Mouse (Mus musculus): ENCODE measurements around the gene Lrrc15. TPM values are rescaled to one million over a fixed set of nuclear protein-coding genes. Genes with fewer than 3 reads are reported as not detected.
A peak's percentile ranks its signal among the peaks of the same experiment; 100 is the strongest.

The Lrrc15 gene
- polyA plus RNA-seq, 1 experiment = 0.41 TPM

GRCm38 (mm10) chr16:30273065-30273464, 10.0 kb downstream of the Lrrc15 start:
- no peak for DNase-seq (ENCODE audit: low read depth)
- TF ChIP-seq CTCF (IDR thresholded peaks at IDR 0.05; ENCODE audit: borderline replicate concordance, extremely low read depth, insufficient read depth, insufficient read length) = no peak
- TF ChIP-seq POLR2A (IDR thresholded peaks at IDR 0.05; ENCODE audit: borderline replicate concordance, extremely low read depth, insufficient read depth, insufficient read length, poor library complexity, severe bottlenecking) = no peak

- DNase-seq (ENCODE audit: low read depth) = peak; percentile 75
- TF ChIP-seq POLR2A (IDR thresholded peaks at IDR 0.05; ENCODE audit: borderline replicate concordance, extremely low read depth, insufficient read depth, insufficient read length, poor library complexity, severe bottlenecking) (no peak), CTCF (IDR thresholded peaks at IDR 0.05; ENCODE audit: borderline replicate concordance, extremely low read depth, insufficient read depth, insufficient read length) (no peak)
Observed at GRCm38 (mm10) chr16:30271941-30272595, 11.0 kb downstream of the Lrrc15 start.

GRCm38 (mm10) chr16:30271223-30271761, 11.8 kb downstream of the Lrrc15 start:
- TF ChIP-seq CTCF (IDR thresholded peaks at IDR 0.05; ENCODE audit: borderline replicate concordance, extremely low read depth, insufficient read depth, insufficient read length) (no peak), POLR2A (IDR thresholded peaks at IDR 0.05; ENCODE audit: borderline replicate concordance, extremely low read depth, insufficient read depth, insufficient read length, poor library complexity, severe bottlenecking) (no peak)
- no peak for DNase-seq (ENCODE audit: low read depth)

- no peak for TF ChIP-seq POLR2A (IDR thresholded peaks at IDR 0.05; ENCODE audit: borderline replicate concordance, extremely low read depth, insufficient read depth, insufficient read length, poor library complexity, severe bottlenecking)
- no peak for TF ChIP-seq CTCF (IDR thresholded peaks at IDR 0.05; ENCODE audit: borderline replicate concordance, extremely low read depth, insufficient read depth, insufficient read length)
- no peak for DNase-seq (ENCODE audit: low read depth)
Observed at GRCm38 (mm10) chr16:30267359-30267758, 15.7 kb downstream of the Lrrc15 start, which contains the start of gene Cpn2. Gene Cpn2 (minus strand): TSS chr16:30267499.

- no peak for DNase-seq (ENCODE audit: low read depth)
- TF ChIP-seq CTCF (IDR thresholded peaks at IDR 0.05; ENCODE audit: borderline replicate concordance, extremely low read depth, insufficient read depth, insufficient read length) (no peak), POLR2A (IDR thresholded peaks at IDR 0.05; ENCODE audit: borderline replicate concordance, extremely low read depth, insufficient read depth, insufficient read length, poor library complexity, severe bottlenecking) (no peak)
Observed at GRCm38 (mm10) chr16:30266561-30266960, 16.5 kb downstream of the Lrrc15 start.

- DNase-seq (ENCODE audit: low read depth) = no peak
- TF ChIP-seq CTCF (IDR thresholded peaks at IDR 0.05; ENCODE audit: borderline replicate concordance, extremely low read depth, insufficient read depth, insufficient read length) (no peak), POLR2A (IDR thresholded peaks at IDR 0.05; ENCODE audit: borderline replicate concordance, extremely low read depth, insufficient read depth, insufficient read length, poor library complexity, severe bottlenecking) (no peak)
Observed at GRCm38 (mm10) chr16:30265611-30266010, 17.4 kb downstream of the Lrrc15 start.

- TF ChIP-seq CTCF (IDR thresholded peaks at IDR 0.05; ENCODE audit: borderline replicate concordance, extremely low read depth, insufficient read depth, insufficient read length) = no peak
- TF ChIP-seq POLR2A (IDR thresholded peaks at IDR 0.05; ENCODE audit: borderline replicate concordance, extremely low read depth, insufficient read depth, insufficient read length, poor library complexity, severe bottlenecking) = no peak
- DNase-seq (ENCODE audit: low read depth) = no peak
Observed at GRCm38 (mm10) chr16:30263156-30263555, 19.9 kb downstream of the Lrrc15 start.

GRCm38 (mm10) chr16:30262664-30263063, 20.4 kb downstream of the Lrrc15 start:
- DNase-seq (ENCODE audit: low read depth) = peak; percentile 81
- TF ChIP-seq CTCF (IDR thresholded peaks at IDR 0.05; ENCODE audit: borderline replicate concordance, extremely low read depth, insufficient read depth, insufficient read length) = peak; percentile 89
- no peak for TF ChIP-seq POLR2A (IDR thresholded peaks at IDR 0.05; ENCODE audit: borderline replicate concordance, extremely low read depth, insufficient read depth, insufficient read length, poor library complexity, severe bottlenecking)

GRCm38 (mm10) chr16:30262157-30262556, 20.9 kb downstream of the Lrrc15 start:
- TF ChIP-seq CTCF (IDR thresholded peaks at IDR 0.05; ENCODE audit: borderline replicate concordance, extremely low read depth, insufficient read depth, insufficient read length) (no peak), POLR2A (IDR thresholded peaks at IDR 0.05; ENCODE audit: borderline replicate concordance, extremely low read depth, insufficient read depth, insufficient read length, poor library complexity, severe bottlenecking) (no peak)

GRCm38 (mm10) chr16:30261341-30261740, 21.7 kb downstream of the Lrrc15 start:
- no peak for TF ChIP-seq POLR2A (IDR thresholded peaks at IDR 0.05; ENCODE audit: borderline replicate concordance, extremely low read depth, insufficient read depth, insufficient read length, poor library complexity, severe bottlenecking)
- TF ChIP-seq CTCF (IDR thresholded peaks at IDR 0.05; ENCODE audit: borderline replicate concordance, extremely low read depth, insufficient read depth, insufficient read length) = no peak
- DNase-seq (ENCODE audit: low read depth) = no peak

More at GRCm38 (mm10) chr16:30262157-30262556, 20.9 kb downstream of the Lrrc15 start:
- no peak for DNase-seq (ENCODE audit: low read depth)

- TF ChIP-seq POLR2A (IDR thresholded peaks at IDR 0.05; ENCODE audit: borderline replicate concordance, extremely low read depth, insufficient read depth, insufficient read length, poor library complexity, severe bottlenecking) = no peak
- DNase-seq (ENCODE audit: low read depth) = no peak
Observed at GRCm38 (mm10) chr16:30260012-30260635, 22.9 kb downstream of the Lrrc15 start.

- DNase-seq (ENCODE audit: low read depth) = no peak
- TF ChIP-seq POLR2A (IDR thresholded peaks at IDR 0.05; ENCODE audit: borderline replicate concordance, extremely low read depth, insufficient read depth, insufficient read length, poor library complexity, severe bottlenecking) (no peak), CTCF (IDR thresholded peaks at IDR 0.05; ENCODE audit: borderline replicate concordance, extremely low read depth, insufficient read depth, insufficient read length) (no peak)
Observed at GRCm38 (mm10) chr16:30259444-30259843, 23.6 kb downstream of the Lrrc15 start.

Data from brain, embryonic 14.5 days (tissue).